Mouse (Mus musculus) cortical plate, adult 2 months (tissue): ENCODE results near the gene Pcca.

ENCODE experiments used
- CTCF ChIP-seq: fragments of 200-500 bp; IDR thresholded peaks from 2 replicates; pipeline ENCODE4 v1.5.1; 2011; ENCODE audit warnings: mild to moderate bottlenecking, control low read depth, low read length; ENCODE audit not compliant: insufficient read depth; ENCODE audit errors: extremely low read depth
- POLR2A ChIP-seq: fragments of 200-500 bp; IDR thresholded peaks from 2 replicates; pipeline ENCODE4 v1.6.1; 2011; ENCODE audit warnings: mild to moderate bottlenecking, low read length, control low read depth; ENCODE audit not compliant: insufficient read depth; ENCODE audit errors: extremely low read depth

DNA sequence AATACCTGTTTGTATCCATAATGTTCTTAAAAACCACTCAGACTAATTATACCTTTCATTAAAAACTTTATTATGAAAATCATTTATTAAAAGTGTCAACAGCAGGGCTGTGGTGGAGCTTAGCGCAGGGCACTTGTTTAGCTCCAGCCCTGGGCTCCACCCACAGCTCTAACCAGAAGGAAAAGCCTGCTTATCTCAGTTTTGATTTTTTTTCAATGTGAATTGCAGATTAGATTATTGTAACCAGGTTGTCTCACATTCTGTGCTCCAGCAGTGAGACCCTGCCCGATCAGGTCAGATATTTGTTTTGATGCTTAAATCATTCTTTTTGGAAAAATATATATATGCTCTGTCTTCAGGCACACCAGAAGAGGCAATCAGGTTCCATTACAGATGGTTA is 64.7 kb downstream of the Pcca start:
- TF ChIP-seq POLR2A (no peak), CTCF (no peak)
